Mouse (Mus musculus) bone marrow, adult 2 months (tissue): ENCODE data around the gene Tulp4. TPM values are rescaled to one million over a fixed set of nuclear protein-coding genes. Genes with fewer than 3 reads are reported as not detected.

Experiments
- H3K27ac ChIP-seq: fragments of 200-500 bp; 2 replicates; pipeline ENCODE4 v1.5.1; 2012; ENCODE audit warnings: low read depth, mild to moderate bottlenecking, control low read depth, inconsistent platforms, low read length; ENCODE audit not compliant: control insufficient read depth, poor library complexity, insufficient read depth
- H3K4me1 ChIP-seq: fragments of 200-500 bp; 2 replicates; pipeline ENCODE4 v1.6.1; 2011; ENCODE audit warnings: low read length; ENCODE audit not compliant: control insufficient read depth, insufficient read depth
- H3K4me3 ChIP-seq: fragments of 200-500 bp; replicated peaks from 2 replicates; pipeline ENCODE3; 2011; ENCODE audit warnings: mild to moderate bottlenecking, low read depth, low read length, control low read depth; ENCODE audit not compliant: control insufficient read depth
- CTCF ChIP-seq: fragments of 200-500 bp; IDR thresholded peaks from 2 replicates; pipeline ENCODE4 v1.5.1; 2011; ENCODE audit warnings: low read length, control low read depth; ENCODE audit not compliant: control insufficient read depth, insufficient read depth
- POLR2A ChIP-seq: fragments of 200-500 bp; IDR thresholded peaks from 2 replicates; pipeline ENCODE4 v1.6.1; 2011; ENCODE audit warnings: low read depth, mild to moderate bottlenecking, control low read depth, low read length, borderline replicate concordance; ENCODE audit not compliant: control insufficient read depth
- WGBS: fragments of 180-500 bp; shearing (Covaris S2); methylation state at CpG from one replicate; pipeline ENCODE4 v1.1.7; 2018; 5-methylcytosine and 5-hydroxymethylcytosine counted together
- polyA plus RNA-seq: library from polyadenylated mRNA; stranded (reverse); fragments of >200 nt; gene quantifications from 2 replicates; pipeline ENCODE4 v1.2.4, GENCODE M21; 2011; ENCODE audit warnings: low replicate concordance; ENCODE audit not compliant: missing spikeins, insufficient read depth, insufficient read length

The Tulp4 gene
- polyA plus RNA-seq, 1 experiment = 9.0 TPM

DNA sequence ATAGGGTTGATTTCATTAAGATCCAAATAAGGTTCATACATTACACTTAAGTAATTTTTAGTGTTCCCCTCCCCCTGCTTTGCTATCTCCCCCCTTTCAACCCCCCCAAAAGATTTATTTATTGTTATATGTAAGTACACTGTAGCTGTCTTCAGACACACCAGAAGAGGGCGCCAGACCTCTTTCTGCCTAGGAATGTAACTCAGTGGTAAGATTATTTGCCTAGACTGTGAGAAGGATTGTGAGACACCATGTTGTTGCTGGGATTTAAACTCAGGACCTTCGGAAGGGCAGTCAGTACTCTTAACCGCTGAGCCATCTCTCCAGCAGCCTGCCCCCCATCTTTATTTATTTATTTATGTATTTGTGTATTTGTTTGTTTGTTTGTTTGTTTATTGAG lies 4.7 kb downstream of the Tulp4 start:
- H3K27ac ChIP-seq = no peak overlapping the region
- 69% methylated on average over 3 of the region's 3 CpGs for WGBS
- TF ChIP-seq POLR2A (no peak), CTCF (no peak)
- H3K4me3 ChIP-seq = no peak overlapping the region
- no peaks in the 10 kb centered on the region; the same call in 1 of the 2 replicates for H3K4me1 ChIP-seq

DNA sequence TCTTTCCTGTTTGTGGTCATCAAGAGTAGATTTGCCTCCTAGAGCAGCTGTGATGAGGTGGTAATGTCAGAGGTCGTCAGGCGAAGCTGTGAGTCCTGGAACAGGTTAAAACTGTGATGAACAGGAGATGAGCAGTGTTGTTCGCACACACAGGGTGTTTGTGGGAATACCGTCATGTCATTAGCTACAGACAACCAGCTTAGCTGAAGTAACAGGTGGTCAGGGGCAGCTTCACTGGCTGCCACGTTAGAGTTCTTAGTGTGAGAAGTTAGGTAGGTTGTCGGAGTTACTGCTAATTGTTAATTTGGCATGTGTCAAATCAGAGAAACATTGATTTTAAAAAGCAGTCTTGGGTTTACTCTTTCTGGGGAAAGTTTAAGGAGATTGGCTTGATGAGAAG lies 7.4 kb downstream of the Tulp4 start:
- Histone ChIP-seq H3K27ac (no peak overlapping the region), H3K4me3 (no peak overlapping the region), H3K4me1 (no peaks in the 10 kb centered on the region)
- 75% methylated on average over 6 of the region's 6 CpGs for WGBS
- TF ChIP-seq CTCF = no peak
- no peak for TF ChIP-seq POLR2A

DNA sequence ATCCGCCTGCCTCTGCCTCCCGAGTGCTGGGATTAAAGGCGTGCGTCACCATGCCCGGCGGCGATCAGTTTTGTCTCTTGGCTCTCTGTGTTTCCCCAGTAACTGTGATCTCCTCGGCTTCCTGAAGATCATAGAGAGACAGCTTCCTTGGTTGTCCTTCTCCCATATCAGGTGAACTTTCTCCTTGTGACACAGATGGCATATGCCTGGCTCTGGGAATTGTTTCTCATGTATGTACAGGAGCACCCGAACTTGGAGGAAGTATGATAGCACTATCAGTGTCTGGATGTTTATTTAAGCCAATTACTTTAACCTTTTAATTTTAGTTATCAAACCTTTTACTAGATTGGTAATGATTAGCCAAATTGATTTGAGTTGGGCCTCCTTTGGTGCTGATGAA lies 8.8 kb downstream of the Tulp4 start:
- 83% methylated on average over 9 of the region's 9 CpGs for WGBS
- Histone ChIP-seq H3K27ac (no peak overlapping the region), H3K4me3 (no peak overlapping the region), H3K4me1 (no peaks in the 10 kb centered on the region)
- TF ChIP-seq CTCF (no peak), POLR2A (no peak)

DNA sequence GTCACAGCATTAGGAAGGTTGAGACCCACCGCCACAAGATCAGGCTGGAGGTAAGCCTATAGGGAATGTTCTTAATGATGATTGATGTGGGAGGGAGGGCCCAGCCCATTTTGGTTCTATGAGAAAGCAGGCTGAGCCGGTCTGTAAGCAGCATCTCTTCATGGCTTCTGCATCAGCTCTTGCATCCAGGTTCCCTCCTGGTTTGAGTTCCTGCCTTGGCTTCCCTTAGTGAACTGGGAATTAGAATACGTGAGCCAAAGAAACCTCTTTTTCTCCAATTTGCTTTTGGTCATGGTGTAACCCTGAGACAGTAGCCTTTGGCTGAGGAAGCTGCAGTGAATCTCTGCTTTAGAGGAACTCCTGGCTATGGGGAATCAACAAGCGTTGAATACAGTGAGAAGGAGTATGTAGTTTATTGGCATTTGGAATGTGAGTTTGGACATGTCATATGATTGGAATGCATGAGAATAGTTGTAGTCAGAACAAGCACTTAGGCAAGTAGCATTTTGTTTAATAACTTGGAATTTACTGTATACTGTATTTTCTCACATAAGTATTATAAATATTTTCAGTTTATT lies 11.0 kb downstream of the Tulp4 start:
- TF ChIP-seq POLR2A (no peak), CTCF (no peak)
- H3K4me1 ChIP-seq = no peaks in the 10 kb centered on the region
- H3K27ac ChIP-seq = no peak overlapping the region
- 78% methylated on average over 4 of the region's 4 CpGs for WGBS
- H3K4me3 ChIP-seq = no peak overlapping the region

DNA sequence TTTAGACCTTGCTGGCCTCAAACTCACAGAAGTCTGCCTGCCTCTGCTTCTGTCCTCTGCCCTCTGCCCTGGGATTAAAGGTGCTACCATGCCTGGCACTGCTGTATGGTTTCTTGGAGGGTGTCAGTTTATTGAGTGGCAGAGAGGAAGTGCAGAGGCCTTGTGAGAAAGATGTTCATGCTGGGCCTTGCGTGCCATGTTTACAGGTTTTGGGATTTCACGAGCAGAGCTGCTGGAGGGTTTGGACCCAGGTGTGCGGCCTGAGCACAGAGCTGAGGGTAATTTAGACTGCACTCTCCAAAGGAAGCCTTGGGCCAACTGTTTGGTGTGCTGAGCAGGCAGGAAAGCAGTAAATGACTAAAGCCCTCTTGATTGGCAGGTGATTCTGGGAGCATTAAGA lies 11.7 kb downstream of the Tulp4 start:
- H3K4me3 ChIP-seq = no peak overlapping the region
- H3K4me1 ChIP-seq = no peaks in the 10 kb centered on the region
- 77% methylated on average over 3 of the region's 3 CpGs for WGBS
- TF ChIP-seq POLR2A (no peak), CTCF (no peak)
- no peak overlapping the region for H3K27ac ChIP-seq

DNA sequence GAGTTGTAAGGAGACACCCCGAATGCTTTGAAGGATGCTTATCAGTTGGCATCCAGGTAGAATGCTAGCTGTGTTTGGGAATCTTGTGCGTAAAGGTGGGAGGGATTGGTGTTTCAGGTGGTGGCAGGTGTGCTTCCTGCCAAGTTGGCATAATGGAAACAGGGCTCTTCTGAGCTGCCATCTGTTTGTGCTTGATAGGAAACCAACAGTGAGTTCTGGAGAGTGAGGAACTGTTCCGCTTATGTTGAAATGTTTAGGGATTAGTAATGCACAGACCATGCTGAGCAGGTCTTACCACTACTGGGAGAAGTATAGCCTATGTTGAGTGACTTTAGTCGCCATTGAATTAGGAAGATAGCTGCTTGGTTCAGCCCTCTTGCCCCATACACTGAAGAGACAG lies 12.6 kb downstream of the Tulp4 start:
- WGBS = 82% methylated on average over 4 of the region's 4 CpGs
- TF ChIP-seq POLR2A (no peak), CTCF (no peak)
- Histone ChIP-seq H3K4me3 (no peak overlapping the region), H3K27ac (no peak overlapping the region), H3K4me1 (no peaks in the 10 kb centered on the region)

DNA sequence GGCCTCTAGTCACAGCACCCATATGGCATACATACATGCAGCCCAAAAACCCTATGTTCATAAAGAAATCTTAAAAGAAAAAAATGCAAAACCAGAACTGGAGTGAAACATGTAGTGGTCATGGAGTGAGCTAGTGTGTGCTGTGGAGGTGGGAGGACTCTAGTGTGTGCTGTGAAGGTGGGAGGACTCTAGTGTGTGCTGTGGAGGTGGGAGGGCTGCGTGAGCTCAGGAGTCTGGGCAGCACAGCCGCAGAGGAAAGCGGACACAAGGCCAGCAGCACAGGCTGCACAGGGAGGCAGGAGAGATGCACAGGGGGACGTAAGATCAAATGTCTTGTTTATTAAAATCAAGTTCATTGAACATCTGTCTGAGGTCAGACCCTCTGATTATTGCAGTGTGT lies 17.5 kb downstream of the Tulp4 start:
- Histone ChIP-seq H3K4me3 (no peak overlapping the region), H3K27ac (no peak overlapping the region), H3K4me1 (no peaks in the 10 kb centered on the region)
- TF ChIP-seq CTCF = no peak
- no peak for TF ChIP-seq POLR2A
- 92% methylated on average over 4 of the region's 4 CpGs for WGBS

DNA sequence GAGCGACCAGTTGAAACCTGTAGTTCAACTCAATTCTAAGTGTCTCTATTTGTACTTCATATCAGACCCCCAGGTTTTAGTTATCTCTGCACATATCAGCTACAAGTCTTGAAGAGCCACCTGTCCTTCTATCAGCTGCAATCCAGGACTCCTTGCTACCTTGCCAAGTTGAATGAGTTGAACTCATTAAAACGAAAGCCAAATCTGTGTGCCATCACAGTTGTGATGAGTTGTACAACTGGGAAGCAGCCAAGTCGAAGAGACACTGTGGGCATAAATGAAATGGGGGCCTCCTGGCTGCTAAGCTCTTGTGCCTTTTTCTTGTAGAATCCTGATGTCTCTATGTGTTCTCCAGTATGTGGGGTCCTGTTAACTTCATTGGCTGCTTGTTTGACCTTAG lies 19.2 kb downstream of the Tulp4 start:
- H3K27ac ChIP-seq = no peak overlapping the region
- H3K4me1 ChIP-seq = no peaks in the 10 kb centered on the region

DNA sequence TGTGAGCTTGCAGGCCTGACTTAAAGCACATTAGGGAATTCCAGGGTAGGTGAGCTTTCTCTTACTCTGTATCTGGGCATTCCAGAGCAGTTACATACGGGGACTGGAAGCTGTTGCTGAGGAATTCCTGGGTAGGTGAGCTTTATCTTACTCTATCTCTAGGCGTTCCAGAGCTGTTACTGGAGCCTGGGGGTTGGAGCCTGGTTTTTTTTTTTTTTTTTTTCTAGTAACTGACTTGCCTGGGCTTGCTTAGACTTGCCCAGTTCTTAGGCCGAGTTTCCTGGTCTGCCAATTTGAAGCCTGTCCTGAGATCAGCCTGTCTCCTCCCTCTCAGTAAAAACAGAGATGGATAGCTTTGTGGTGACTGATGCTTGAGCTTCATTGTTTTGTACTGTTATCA lies 21.8 kb downstream of the Tulp4 start:
- TF ChIP-seq POLR2A (no peak), CTCF (no peak)

More for the DNA sequence above, 19.2 kb downstream of the Tulp4 start:
- TF ChIP-seq POLR2A = no peak
- TF ChIP-seq CTCF = no peak
- 80% methylated on average over 3 of the region's 3 CpGs for WGBS
- no peak overlapping the region for H3K4me3 ChIP-seq

More for the DNA sequence above, 21.8 kb downstream of the Tulp4 start:
- no peak overlapping the region for H3K27ac ChIP-seq
- H3K4me1 ChIP-seq = no peaks in the 10 kb centered on the region
- WGBS = 57% methylated on average over 3 of the region's 3 CpGs
- no peak overlapping the region for H3K4me3 ChIP-seq
